Comparison of ENCODE assay signal across 8 mouse cellular contexts in genomic region chr17:44189696-44190095, GRCm38 (mm10). TPM values are rescaled to one million over a fixed set of nuclear protein-coding genes. Genes with fewer than 3 reads are reported as not detected.
A peak's percentile ranks its signal among the peaks of the same experiment; 100 is the strongest.
DNase-seq lines count a peak whose midpoint lies in the region; ATAC-seq and TF ChIP-seq lines count a peak whose summit lies in the region.

No protein-coding gene starts in this region.

- peak; percentile 64 for DNase-seq in adrenal gland, postnatal 10 days
- DNase-seq in adrenal gland, postnatal 4 days (ENCODE audit: low spot score in 2 of 2): no peak
- no peak for DNase-seq in forebrain, postnatal 0 days
- DNase-seq in liver, embryonic 14.5 days (ENCODE audit: low read depth in 3 of 3, low spot score in 3 of 3): no peak
- no peak for DNase-seq in cerebellum, adult 11-12 months

- H3K4me1 ChIP-seq in forebrain, postnatal 0 days (ENCODE audit: insufficient read depth): peaks cover 8% of the 10 kb centered on the region; the same call in 1 of the 2 replicates
- H3K4me1 ChIP-seq in hindbrain, embryonic 16.5 days (ENCODE audit: control insufficient read depth, insufficient read depth, low read depth, low read length): peaks cover 14% of the 10 kb centered on the region
- no peaks in the 10 kb centered on the region for H3K4me1 ChIP-seq in liver, embryonic 14.5 days (replicated peaks; ENCODE audit: control insufficient read depth in 2 of 2, insufficient read depth in 2 of 2, low read length in 1 of 2)
- peaks cover 19% of the 10 kb centered on the region for H3K4me1 ChIP-seq in neural tube, embryonic 13.5 days (replicated peaks)

- peaks cover 8% of the 10 kb centered on the region; the same call in 1 of the 2 replicates for H3K27me3 ChIP-seq in forebrain, postnatal 0 days (ENCODE audit: insufficient read depth, low read length)
- H3K27me3 ChIP-seq in hindbrain, embryonic 16.5 days (replicated peaks; ENCODE audit: control insufficient read depth, insufficient read depth, low read length): no peaks in the 10 kb centered on the region; the same call in 1 of the 2 replicates
- H3K27me3 ChIP-seq in liver, embryonic 14.5 days (ENCODE audit: control insufficient read depth, insufficient read depth, low read length): peaks cover 3% of the 10 kb centered on the region; the same call in 1 of the 2 replicates
- H3K27me3 ChIP-seq in neural tube, embryonic 13.5 days: peaks cover 40% of the 10 kb centered on the region

- no peak for ATAC-seq in forebrain, postnatal 0 days
- ATAC-seq in hindbrain, embryonic 16.5 days: no peak
- no peak for ATAC-seq in liver, embryonic 14.5 days (ENCODE audit: insufficient read depth)
- no peak for ATAC-seq in neural tube, embryonic 13.5 days (ENCODE audit: low read depth)
- ATAC-seq in activated CD4-positive, CD25-positive, alpha-beta regulatory T cell, adult 4 months: no peak

- H3K9me3 ChIP-seq in forebrain, postnatal 0 days (ENCODE audit: low read length): no peaks in the 10 kb centered on the region
- no peaks in the 10 kb centered on the region for H3K9me3 ChIP-seq in hindbrain, embryonic 16.5 days (ENCODE audit: control insufficient read depth, low read length)
- H3K9me3 ChIP-seq in liver, embryonic 14.5 days (ENCODE audit: control insufficient read depth, low read length): no peaks in the 10 kb centered on the region
- no peaks in the 10 kb centered on the region for H3K9me3 ChIP-seq in neural tube, embryonic 13.5 days

- no peak for TF ChIP-seq CTCF in forebrain, postnatal 0 days (IDR thresholded peaks at IDR 0.05; ENCODE audit: low read depth)
- no peak for TF ChIP-seq CTCF in liver, embryonic 14.5 days (IDR thresholded peaks at IDR 0.05; ENCODE audit: low read depth)

- H3K36me3 ChIP-seq in forebrain, postnatal 0 days (ENCODE audit: insufficient read depth): no peaks in the 10 kb centered on the region
- H3K36me3 ChIP-seq in hindbrain, embryonic 16.5 days (ENCODE audit: control insufficient read depth, insufficient read depth, low read length): no peaks in the 10 kb centered on the region
- no peaks in the 10 kb centered on the region for H3K36me3 ChIP-seq in liver, embryonic 14.5 days (replicated peaks; ENCODE audit: control insufficient read depth, insufficient read depth, low read depth)
- no peaks in the 10 kb centered on the region for H3K36me3 ChIP-seq in neural tube, embryonic 13.5 days

- 0 out of 2 replicates have a peak overlapping the region, but pooled peaks have one; percentile 1 for H3K4me3 ChIP-seq in forebrain, postnatal 0 days (ENCODE audit: low read depth, low read length)
- no peak overlapping the region; the same call in 1 of the 2 replicates for H3K4me3 ChIP-seq in hindbrain, embryonic 16.5 days (ENCODE audit: low read length)
- no peak overlapping the region for H3K4me3 ChIP-seq in liver, embryonic 14.5 days (ENCODE audit: insufficient read depth in 1 of 2, low read depth in 2 of 2, low read length in 2 of 2)
- no peak overlapping the region for H3K4me3 ChIP-seq in neural tube, embryonic 13.5 days

- no peak for TF ChIP-seq EP300 in liver, embryonic 14.5 days (IDR thresholded peaks at IDR 0.05; ENCODE audit: low read depth)

- H3K4me2 ChIP-seq in forebrain, postnatal 0 days (ENCODE audit: low read depth): peak overlapping the region; percentile 72; the same call in 1 of the 2 replicates
- peak overlapping the region; percentile 48 for H3K4me2 ChIP-seq in hindbrain, embryonic 16.5 days (ENCODE audit: low read length)
- H3K4me2 ChIP-seq in liver, embryonic 14.5 days (ENCODE audit: low read depth): peak overlapping the region; percentile 22; the same call in 1 of the 2 replicates
- peak overlapping the region; percentile 34 for H3K4me2 ChIP-seq in neural tube, embryonic 13.5 days

- H3K27ac ChIP-seq in forebrain, postnatal 0 days (ENCODE audit: low read depth, low read length): no peak overlapping the region
- H3K27ac ChIP-seq in hindbrain, embryonic 16.5 days (ENCODE audit: low read depth, low read length): no peak overlapping the region
- no peak overlapping the region for H3K27ac ChIP-seq in liver, embryonic 14.5 days
- H3K27ac ChIP-seq in neural tube, embryonic 13.5 days (replicated peaks): no peak overlapping the region

- H3K9ac ChIP-seq in forebrain, postnatal 0 days: no peak overlapping the region
- no peak overlapping the region for H3K9ac ChIP-seq in hindbrain, embryonic 16.5 days (ENCODE audit: low read depth, low read length)
- no peak overlapping the region for H3K9ac ChIP-seq in liver, embryonic 14.5 days (replicated peaks)
- no peak overlapping the region for H3K9ac ChIP-seq in neural tube, embryonic 13.5 days

- 4% methylated on average over 11 of the region's 11 CpGs for WGBS in forebrain, postnatal 0 days
- 4% methylated on average over 11 of the region's 11 CpGs for WGBS in hindbrain, embryonic 16.5 days
- WGBS in liver, embryonic 14.5 days (ENCODE audit: insufficient replicate concordance): 12% methylated on average over 11 of the region's 11 CpGs
- WGBS in neural tube, embryonic 13.5 days: 2% methylated on average over 11 of the region's 11 CpGs

RNA-seq across cellular contexts. Expression of gene Clic5, which starts 1.3 kb away (rescaled TPM):
- 10 to 100 TPM; 24.1 to 39.0 TPM for total RNA-seq in adrenal gland, postnatal 10 days (2021)
- total RNA-seq in adrenal gland, postnatal 4 days (2021): 10 to 100 TPM in 1 of 2 experiments, 1 to 10 TPM in 1; 7.9 to 11.2 TPM
- 1.00 and 1.4 TPM in 2 replicates for total RNA-seq in forebrain, postnatal 0 days (2014; rRNA removed)
- polyA plus RNA-seq in forebrain, postnatal 0 days (2015; fragmentation: Nextera tagmentation; extraction: Ambion mirVana): 0.25 and 0.35 TPM in 2 replicates
- polyA plus RNA-seq in hindbrain, embryonic 16.5 days (2015; fragmentation: Nextera tagmentation; extraction: Ambion mirVana): 0.43 and 0.52 TPM in 2 replicates
- 0.24 and 0.31 TPM in 2 replicates for polyA plus RNA-seq in liver, embryonic 14.5 days (2012; rRNA removed)
- polyA plus RNA-seq in liver, embryonic 14.5 days (2014; fragmentation: Nextera tagmentation; extraction: Ambion mirVana): 0.24 and 0.42 TPM in 2 replicates
- 0.18 TPM in 2 replicates for polyA plus RNA-seq in neural tube, embryonic 13.5 days (2015; fragmentation: Nextera tagmentation; extraction: Ambion mirVana)
- polyA plus RNA-seq in activated CD4-positive, CD25-positive, alpha-beta regulatory T cell, adult 4 months (2017; shearing (Covaris generic)): under 1 TPM in 1 of 2 experiments, not detected in 1; 0.13 TPM

Comparison
In these comparisons a context has a peak if more than half of its experiments do, and no peak if none do; other contexts are left out.
1. H3K4me2 ChIP-seq: peak in every context shown above with its lines; median percentile 72 in forebrain, postnatal 0 days; 48 in hindbrain, embryonic 16.5 days; 34 in neural tube, embryonic 13.5 days; 22 in liver, embryonic 14.5 days.